25 mouse cellular contexts compared by ENCODE assay signal in the genomic region with DNA sequence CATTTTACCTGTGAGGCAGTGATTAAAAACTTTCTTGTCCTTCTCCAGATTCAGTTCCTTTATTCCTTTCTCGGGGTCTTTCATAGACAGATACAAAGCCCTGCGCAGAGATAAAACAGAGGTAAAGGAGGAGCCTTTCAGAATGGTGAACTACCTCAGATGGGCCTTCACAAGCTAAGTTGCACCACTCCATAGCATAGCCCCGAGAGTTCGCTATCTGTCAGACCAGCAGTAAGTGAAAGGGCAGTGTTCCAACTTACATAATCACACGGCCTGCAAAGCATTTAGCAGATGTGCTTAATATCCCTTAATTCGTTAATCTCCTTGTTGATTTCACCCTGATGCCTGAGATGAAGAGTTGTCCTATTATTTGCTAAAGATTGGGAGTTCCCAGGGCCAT. TPM values are rescaled to one million over a fixed set of nuclear protein-coding genes. Genes with fewer than 3 reads are reported as not detected.
DNase-seq lines count a peak whose midpoint lies in the region; ATAC-seq and TF ChIP-seq lines count a peak whose summit lies in the region.
"Had no signal": no experiment of that assay in that cellular context is flagged by ENCODE, and none has a peak within 500 bp of the region (broad histone marks: within the 10 kb centered on the region; RNA-seq: fewer than 3 reads in every experiment).

No protein-coding gene starts in this region.

- no peak for TF ChIP-seq RAD21 in MEL (IDR thresholded peaks at IDR 0.05; ENCODE audit: low read depth, low read length)

- no peak overlapping the region for H3K4me2 ChIP-seq in heart, embryonic 11.5 days
- H3K4me2 ChIP-seq: embryonic facial prominence, embryonic 13.5 days; embryonic facial prominence, embryonic 15.5 days; forebrain, embryonic 13.5 days; forebrain, embryonic 15.5 days had no signal

- H3K27ac ChIP-seq in MEL (ENCODE audit: control insufficient read depth, low read depth, low read length), result no peak overlapping the region
- no peak overlapping the region for H3K27ac ChIP-seq in heart, embryonic 11.5 days (ENCODE audit: low read depth, low read length)
- H3K27ac ChIP-seq: embryonic facial prominence, embryonic 13.5 days; embryonic facial prominence, embryonic 15.5 days; forebrain, embryonic 13.5 days; forebrain, embryonic 15.5 days had no signal

- H3K4me1 ChIP-seq in megakaryocyte, embryonic 14.5 days, result peaks cover 99% of the 10 kb centered on the region
- peaks cover 0 to 2% of the 10 kb centered on the region in 2 experiments; a peak in 2 of 4 replicates for H3K4me1 ChIP-seq in MEL (ENCODE audit: control insufficient read depth in 1 of 2, insufficient read depth in 2 of 2, low read length in 2 of 2)
- no peaks in the 10 kb centered on the region for H3K4me1 ChIP-seq in heart, embryonic 11.5 days (ENCODE audit: control insufficient read depth, insufficient read depth, low read length)
- H3K4me1 ChIP-seq: embryonic facial prominence, embryonic 13.5 days; embryonic facial prominence, embryonic 15.5 days; forebrain, embryonic 13.5 days; forebrain, embryonic 15.5 days had no signal

- 78% methylated on average over 6 of the region's 6 CpGs for WGBS in heart, embryonic 11.5 days (ENCODE audit: insufficient replicate concordance)

- DNase-seq in MEL (ENCODE audit: low read depth, low spot score), result peak; percentile 21
- DNase-seq in frontal cortex, postnatal 14 days (ENCODE audit: low spot score in 2 of 2), result no peak
- no peak for DNase-seq in right cerebral cortex, postnatal 10 days (ENCODE audit: low spot score in 2 of 2)
- DNase-seq: adrenal gland, adult 8-10 months; adrenal gland, postnatal 14 days; adrenal gland, postnatal 36 days; cerebellum, adult 11-12 months; cerebellum, adult 2 months; cerebellum, adult 9-10 months; cerebellum, postnatal 10 days; cerebellum, postnatal 25 days; embryo, embryonic 11 days; forebrain, postnatal 0 days had no signal

- TF ChIP-seq CTCF in MEL (IDR thresholded peaks at IDR 0.05 in 2 of 3, conservative IDR thresholded peaks at IDR 0.05 in 1 of 3; ENCODE audit: control insufficient read depth in 1 of 3, insufficient read depth in 1 of 3, low read depth in 2 of 3, low read length in 3 of 3, poor library complexity in 1 of 3, severe bottlenecking in 1 of 3), result no peak

- no peak for TF ChIP-seq EP300 in MEL (IDR thresholded peaks at IDR 0.05; ENCODE audit: low read depth in 1 of 2, low read length in 2 of 2)

- peaks cover 6% of the 10 kb centered on the region for H3K79me2 ChIP-seq in MEL (ENCODE audit: control insufficient read depth, insufficient read depth, low read length, poor library complexity)

- peaks cover 99% of the 10 kb centered on the region for H3K36me3 ChIP-seq in megakaryocyte, embryonic 14.5 days (replicated peaks; ENCODE audit: low read length)
- peaks cover 9 to 56% of the 10 kb centered on the region in 2 experiments for H3K36me3 ChIP-seq in MEL (ENCODE audit: control insufficient read depth in 1 of 2, insufficient read depth in 2 of 2, low read length in 2 of 2)
- H3K36me3 ChIP-seq in heart, embryonic 11.5 days (ENCODE audit: control insufficient read depth, insufficient read depth, low read length), result no peaks in the 10 kb centered on the region
- H3K36me3 ChIP-seq: embryonic facial prominence, embryonic 13.5 days; embryonic facial prominence, embryonic 15.5 days; forebrain, embryonic 15.5 days had no signal

- no peaks in the 10 kb centered on the region for H3K9me3 ChIP-seq in megakaryocyte, embryonic 14.5 days
- H3K9me3 ChIP-seq in MEL (replicated peaks; ENCODE audit: insufficient read depth, low read length), result no peaks in the 10 kb centered on the region
- H3K9me3 ChIP-seq in heart, embryonic 11.5 days (replicated peaks; ENCODE audit: control insufficient read depth, low read length), result no peaks in the 10 kb centered on the region
- H3K9me3 ChIP-seq: embryonic facial prominence, embryonic 13.5 days; embryonic facial prominence, embryonic 15.5 days; forebrain, embryonic 13.5 days; forebrain, embryonic 15.5 days had no signal

- peak overlapping the region; percentile 34 for H3K4me3 ChIP-seq in megakaryocyte, embryonic 14.5 days (replicated peaks)
- H3K4me3 ChIP-seq in MEL (ENCODE audit: control insufficient read depth in 1 of 2, insufficient read depth in 1 of 2, low read depth in 2 of 2, low read length in 2 of 2), result no peak overlapping the region
- no peak overlapping the region for H3K4me3 ChIP-seq in heart, embryonic 11.5 days (ENCODE audit: low read depth, low read length)
- H3K4me3 ChIP-seq: embryonic facial prominence, embryonic 13.5 days; embryonic facial prominence, embryonic 15.5 days; erythroblast, embryonic 14.5 days; forebrain, embryonic 13.5 days; forebrain, embryonic 15.5 days had no signal

- no peak for TF ChIP-seq POLR2A in MEL (IDR thresholded peaks at IDR 0.05; ENCODE audit: control insufficient read depth in 1 of 2, insufficient read depth in 1 of 2, low read depth in 1 of 2, low read length in 2 of 2, poor library complexity in 1 of 2)

- H3K27me3 ChIP-seq in megakaryocyte, embryonic 14.5 days (replicated peaks), result no peaks in the 10 kb centered on the region
- H3K27me3 ChIP-seq in MEL (ENCODE audit: control insufficient read depth in 1 of 2, insufficient read depth in 2 of 2, low read length in 2 of 2), result no peaks in the 10 kb centered on the region
- no peaks in the 10 kb centered on the region for H3K27me3 ChIP-seq in heart, embryonic 11.5 days (ENCODE audit: control insufficient read depth, insufficient read depth, low read length)
- H3K27me3 ChIP-seq: embryonic facial prominence, embryonic 13.5 days; embryonic facial prominence, embryonic 15.5 days; forebrain, embryonic 13.5 days; forebrain, embryonic 15.5 days had no signal

- H3K9ac ChIP-seq in MEL (ENCODE audit: control insufficient read depth, low read depth, low read length, poor library complexity, severe bottlenecking), result no peak overlapping the region
- no peak overlapping the region for H3K9ac ChIP-seq in heart, embryonic 11.5 days (ENCODE audit: low read depth, low read length)
- H3K9ac ChIP-seq: embryonic facial prominence, embryonic 13.5 days; embryonic facial prominence, embryonic 15.5 days; forebrain, embryonic 13.5 days; forebrain, embryonic 15.5 days; forebrain, postnatal 0 days had no signal

- ATAC-seq in megakaryocyte, adult 5-6 weeks (ENCODE audit: poor library complexity, severe bottlenecking), result no peak
- ATAC-seq in common myeloid progenitor, adult 5-6 weeks (replicated peaks; ENCODE audit: low read depth, poor library complexity, severe bottlenecking), result peak; percentile 30; the same call in 1 of the 2 replicates
- ATAC-seq in megakaryocyte progenitor cell, adult 5-6 weeks (replicated peaks; ENCODE audit: poor library complexity), result peak; percentile 82
- ATAC-seq in heart, embryonic 11.5 days (replicated peaks; ENCODE audit: insufficient number of reproducible peaks, low FRiP score, low TSS enrichment), result no peak
- ATAC-seq: activated CD4-positive, CD25-positive, alpha-beta regulatory T cell, adult 4 months; forebrain, embryonic 13.5 days; forebrain, embryonic 15.5 days; forebrain, postnatal 0 days; Patski had no signal

TF ChIP-seq in MEL, 35 proteins besides CTCF, POLR2A, EP300 and RAD21 (continues in another document):
- no peak for TF ChIP-seq MEF2A (IDR thresholded peaks at IDR 0.05; ENCODE audit: extremely low read depth, insufficient replicate concordance, low read depth, low read length, poor library complexity, severe bottlenecking)
- TF ChIP-seq MYB (IDR thresholded peaks at IDR 0.05; ENCODE audit: low read depth, low read length), result no peak
- TF ChIP-seq ZNF384 (IDR thresholded peaks at IDR 0.05; ENCODE audit: low read depth, low read length), result no peak
- no peak for TF ChIP-seq GABPA (IDR thresholded peaks at IDR 0.05; ENCODE audit: low read depth, low read length)
- TF ChIP-seq POLR2AphosphoS2 (IDR thresholded peaks at IDR 0.05; ENCODE audit: low read length), result no peak
- no peak for TF ChIP-seq GATA1 (IDR thresholded peaks at IDR 0.05; ENCODE audit: low read depth, low read length)
- TF ChIP-seq SMC3 (IDR thresholded peaks at IDR 0.05; ENCODE audit: low read depth, low read length), result no peak

RNA-seq across cellular contexts. Expression of a gene that starts 41.7 kb away (rescaled TPM):
- polyA plus RNA-seq in megakaryocyte, embryonic 14.5 days (2012; ENCODE audit: insufficient read depth, low replicate concordance), result not detected in 2 replicates
- 10.6 and 11.4 TPM in 2 replicates for total RNA-seq in megakaryocyte, adult 5-6 weeks (2015)
- 11.3 and 12.2 TPM in 2 replicates for total RNA-seq in megakaryocyte, adult 5-6 weeks (2017)
- 3.4 and 3.7 TPM in 2 replicates for total RNA-seq in MEL (2012; rRNA removed)
- 1 to 10 TPM in 1 of 2 experiments, not detected in 1; 5.2 TPM for polyA plus RNA-seq in MEL (2012; ENCODE audit: insufficient read depth in 1 of 2, insufficient read length in 2 of 2, low read depth in 1 of 2, low replicate concordance in 2 of 2, missing spikeins in 1 of 2)
- 9.1 and 14.3 TPM in 2 replicates for total RNA-seq in common myeloid progenitor, adult 5-6 weeks (2017)
- total RNA-seq in megakaryocyte progenitor cell, adult 5-6 weeks (2015), result 7.6 and 12.7 TPM in 2 replicates
- total RNA-seq in megakaryocyte progenitor cell, adult 5-6 weeks (2017), result 8.1 and 10.3 TPM in 2 replicates
- polyA plus RNA-seq in heart, embryonic 11.5 days (2014; fragmentation: Nextera tagmentation; extraction: Ambion mirVana), result 1.7 and 1.8 TPM in 2 replicates

RNA-seq across cellular contexts. Expression of a gene that starts 58.5 kb away (rescaled TPM):
- 0.21 TPM in 1 of 2 replicates, not detected in the other for polyA plus RNA-seq in megakaryocyte, embryonic 14.5 days (2012; ENCODE audit: insufficient read depth, low replicate concordance)
- 0.51 and 0.89 TPM in 2 replicates for total RNA-seq in megakaryocyte, adult 5-6 weeks (2015)
- 0.66 TPM in 1 of 2 replicates, not detected in the other for total RNA-seq in megakaryocyte, adult 5-6 weeks (2017)
- not detected in 2 replicates for total RNA-seq in MEL (2012; rRNA removed)
- polyA plus RNA-seq in MEL (2012; ENCODE audit: insufficient read depth in 1 of 2, insufficient read length in 2 of 2, low read depth in 1 of 2, low replicate concordance in 2 of 2, missing spikeins in 1 of 2), result not detected
- total RNA-seq in common myeloid progenitor, adult 5-6 weeks (2017), result 3.8 and 5.7 TPM in 2 replicates
- 1.9 and 2.6 TPM in 2 replicates for total RNA-seq in megakaryocyte progenitor cell, adult 5-6 weeks (2015)
- 0.12 and 1.3 TPM in 2 replicates for total RNA-seq in megakaryocyte progenitor cell, adult 5-6 weeks (2017)
- polyA plus RNA-seq in heart, embryonic 11.5 days (2014; fragmentation: Nextera tagmentation; extraction: Ambion mirVana), result 10.7 and 11.2 TPM in 2 replicates
- polyA plus RNA-seq: erythroblast, embryonic 14.5 days had no signal

RNA-seq across cellular contexts. Expression of a gene that starts 59.3 kb away (rescaled TPM):
- polyA plus RNA-seq in megakaryocyte, embryonic 14.5 days (2012; ENCODE audit: insufficient read depth, low replicate concordance), result 5.5 and 36.0 TPM in 2 replicates
- 117 and 124 TPM in 2 replicates for total RNA-seq in megakaryocyte, adult 5-6 weeks (2015)
- 132 and 133 TPM in 2 replicates for total RNA-seq in megakaryocyte, adult 5-6 weeks (2017)
- 51.5 and 98.6 TPM in 2 replicates for total RNA-seq in MEL (2012; rRNA removed)
- 100 to 1,000 TPM in 1 of 2 experiments, 10 to 100 TPM in 1; 76.7 to 357 TPM for polyA plus RNA-seq in MEL (2012; ENCODE audit: insufficient read depth in 1 of 2, insufficient read length in 2 of 2, low read depth in 1 of 2, low replicate concordance in 2 of 2, missing spikeins in 1 of 2)
- 144 and 147 TPM in 2 replicates for total RNA-seq in common myeloid progenitor, adult 5-6 weeks (2017)
- total RNA-seq in megakaryocyte progenitor cell, adult 5-6 weeks (2015), result 26.6 and 31.3 TPM in 2 replicates
- total RNA-seq in megakaryocyte progenitor cell, adult 5-6 weeks (2017), result 28.4 and 31.3 TPM in 2 replicates
- polyA plus RNA-seq in heart, embryonic 11.5 days (2014; fragmentation: Nextera tagmentation; extraction: Ambion mirVana), result 8.3 and 10.5 TPM in 2 replicates
- polyA plus RNA-seq: Patski had no signal

Comparison
In these comparisons a context has a peak if more than half of its experiments do, and no peak if none do; other contexts are left out.
1. ATAC-seq: peak in common myeloid progenitor, adult 5-6 weeks (single experiment) and megakaryocyte progenitor cell, adult 5-6 weeks (single experiment); none in megakaryocyte, adult 5-6 weeks (single experiment) and heart, embryonic 11.5 days (single experiment).